Comparison of ENCODE assay signal across 8 mouse cellular contexts in the genomic region with DNA sequence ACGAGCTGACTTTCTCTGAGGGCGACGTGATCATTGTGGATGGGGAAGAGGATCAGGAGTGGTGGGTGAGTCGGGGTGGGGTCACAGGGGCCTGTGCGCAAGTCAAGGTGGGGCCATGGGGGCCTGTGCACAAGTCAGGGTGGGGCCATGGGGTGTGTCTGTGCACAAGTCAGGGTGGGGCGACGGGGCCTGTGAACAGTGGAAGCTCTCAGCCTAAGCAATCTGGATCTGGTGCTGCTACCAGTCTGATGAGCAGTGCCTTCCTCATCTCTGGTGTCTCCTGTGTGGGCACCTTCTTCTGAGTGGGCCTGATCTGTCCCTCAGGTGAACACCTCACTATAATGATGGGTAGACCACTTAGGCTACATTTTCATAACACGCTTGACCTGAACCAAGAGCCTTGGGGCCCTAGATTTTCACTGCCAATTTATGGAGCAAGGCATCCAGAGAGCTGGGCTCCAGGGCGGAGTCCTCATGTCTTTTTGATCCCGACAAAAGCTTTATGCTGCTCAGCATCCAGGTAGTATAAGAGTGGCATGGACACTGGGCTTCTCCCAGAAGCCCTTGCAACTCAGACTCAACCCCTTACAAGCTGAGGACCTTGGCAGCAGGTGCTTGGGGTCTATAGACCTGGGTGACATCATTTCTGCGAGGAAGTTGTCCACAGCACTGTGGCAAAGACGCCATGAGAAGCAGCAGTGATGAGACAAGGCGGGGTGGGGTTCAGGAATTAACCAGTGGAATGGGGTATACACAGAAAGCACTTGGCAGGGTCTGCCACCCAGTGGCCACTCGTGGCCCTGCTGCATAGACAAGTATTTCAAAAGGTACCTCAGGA. TPM values are rescaled to one million over a fixed set of nuclear protein-coding genes. Genes with fewer than 3 reads are reported as not detected.
DNase-seq lines count a peak whose midpoint lies in the region; ATAC-seq and TF ChIP-seq lines count a peak whose summit lies in the region.

No protein-coding gene starts in this region.

- no peaks in the 10 kb centered on the region for H3K4me1 ChIP-seq in bone marrow, adult 2 months (ENCODE audit: control insufficient read depth, insufficient read depth, low read length)
- H3K4me1 ChIP-seq in forebrain, embryonic 10.5 days, result no peaks in the 10 kb centered on the region
- peaks cover 6% of the 10 kb centered on the region; the same call in 1 of the 2 replicates for H3K4me1 ChIP-seq in heart, embryonic 12.5 days (replicated peaks)
- peaks cover 5% of the 10 kb centered on the region for H3K4me1 ChIP-seq in kidney, embryonic 16.5 days (ENCODE audit: insufficient read depth, low read length)
- H3K4me1 ChIP-seq in limb, embryonic 15.5 days, result no peaks in the 10 kb centered on the region
- no peaks in the 10 kb centered on the region for H3K4me1 ChIP-seq in midbrain, embryonic 16.5 days (ENCODE audit: control insufficient read depth, insufficient read depth, low read length)
- H3K4me1 ChIP-seq in testis, adult 2 months (ENCODE audit: control insufficient read depth, insufficient read depth, low read length), result no peaks in the 10 kb centered on the region

- ATAC-seq in heart, embryonic 12.5 days (ENCODE audit: insufficient number of reproducible peaks, low FRiP score), result peak; percentile 58
- ATAC-seq in kidney, embryonic 16.5 days (ENCODE audit: low FRiP score, low TSS enrichment), result peak; percentile 74
- peak; percentile 37; the same call in 1 of the 2 replicates for ATAC-seq in limb, embryonic 15.5 days (ENCODE audit: insufficient number of reproducible peaks, low FRiP score, low TSS enrichment, low read depth)
- ATAC-seq in midbrain, embryonic 16.5 days, result peak; percentile 90

- TF ChIP-seq POLR2A in bone marrow, adult 2 months (IDR thresholded peaks at IDR 0.05; ENCODE audit: borderline replicate concordance, control insufficient read depth, low read depth, low read length), result no peak
- TF ChIP-seq POLR2A in testis, adult 2 months (IDR thresholded peaks at IDR 0.05; ENCODE audit: control insufficient read depth, low read depth, low read length), result no peak

- H3K4me2 ChIP-seq in heart, embryonic 12.5 days, result no peak overlapping the region
- no peak overlapping the region for H3K4me2 ChIP-seq in kidney, embryonic 16.5 days (replicated peaks; ENCODE audit: low read depth, low read length)
- no peak overlapping the region for H3K4me2 ChIP-seq in limb, embryonic 15.5 days
- H3K4me2 ChIP-seq in midbrain, embryonic 16.5 days (ENCODE audit: low read length), result no peak overlapping the region

- no peak overlapping the region for H3K9ac ChIP-seq in heart, embryonic 12.5 days
- no peak overlapping the region for H3K9ac ChIP-seq in kidney, embryonic 16.5 days (replicated peaks; ENCODE audit: low read length)
- no peak overlapping the region for H3K9ac ChIP-seq in limb, embryonic 15.5 days
- H3K9ac ChIP-seq in midbrain, embryonic 16.5 days (ENCODE audit: low read depth, low read length), result no peak overlapping the region

- peak; percentile 53 for DNase-seq in CD4-positive, CD25-positive, alpha-beta regulatory T cell, adult 2 months (ENCODE audit: low read depth, low spot score)
- peak; percentile 30 for DNase-seq in forebrain, embryonic 10.5 days (ENCODE audit: extremely low spot score, low spot score)

- no peak overlapping the region for H3K27ac ChIP-seq in bone marrow, adult 2 months (ENCODE audit: control insufficient read depth, insufficient read depth, low read depth, low read length, poor library complexity)
- no peak overlapping the region for H3K27ac ChIP-seq in forebrain, embryonic 10.5 days
- no peak overlapping the region for H3K27ac ChIP-seq in heart, embryonic 12.5 days (ENCODE audit: poor library complexity, severe bottlenecking)
- H3K27ac ChIP-seq in kidney, embryonic 16.5 days (ENCODE audit: low read length), result no peak overlapping the region
- no peak overlapping the region for H3K27ac ChIP-seq in limb, embryonic 15.5 days
- no peak overlapping the region for H3K27ac ChIP-seq in midbrain, embryonic 16.5 days (ENCODE audit: low read length)
- H3K27ac ChIP-seq in testis, adult 2 months (ENCODE audit: control insufficient read depth, insufficient read depth, low read depth, low read length), result no peak overlapping the region

- WGBS in bone marrow, adult 2 months, result 69% methylated on average over 14 of the region's 14 CpGs
- WGBS in forebrain, embryonic 10.5 days, result 78% methylated on average over 14 of the region's 14 CpGs
- 73% methylated on average over 14 of the region's 14 CpGs for WGBS in heart, embryonic 12.5 days
- 78% methylated on average over 14 of the region's 14 CpGs for WGBS in kidney, embryonic 16.5 days
- 74% methylated on average over 14 of the region's 14 CpGs for WGBS in limb, embryonic 15.5 days
- WGBS in midbrain, embryonic 16.5 days, result 77% methylated on average over 14 of the region's 14 CpGs

- no peaks in the 10 kb centered on the region for H3K9me3 ChIP-seq in forebrain, embryonic 10.5 days
- H3K9me3 ChIP-seq in heart, embryonic 12.5 days (replicated peaks), result no peaks in the 10 kb centered on the region
- no peaks in the 10 kb centered on the region for H3K9me3 ChIP-seq in kidney, embryonic 16.5 days (ENCODE audit: low read length)
- no peaks in the 10 kb centered on the region for H3K9me3 ChIP-seq in limb, embryonic 15.5 days
- no peaks in the 10 kb centered on the region for H3K9me3 ChIP-seq in midbrain, embryonic 16.5 days (replicated peaks; ENCODE audit: control insufficient read depth, low read length, poor library complexity, severe bottlenecking)

- no peak overlapping the region for H3K4me3 ChIP-seq in bone marrow, adult 2 months (replicated peaks; ENCODE audit: control insufficient read depth, low read depth, low read length)
- no peak overlapping the region for H3K4me3 ChIP-seq in forebrain, embryonic 10.5 days
- no peak overlapping the region for H3K4me3 ChIP-seq in heart, embryonic 12.5 days
- H3K4me3 ChIP-seq in kidney, embryonic 16.5 days (ENCODE audit: low read length), result no peak overlapping the region
- H3K4me3 ChIP-seq in limb, embryonic 15.5 days, result no peak overlapping the region
- H3K4me3 ChIP-seq in midbrain, embryonic 16.5 days (ENCODE audit: low read depth, low read length), result no peak overlapping the region
- H3K4me3 ChIP-seq in testis, adult 2 months (ENCODE audit: control insufficient read depth, low read depth, low read length), result no peak overlapping the region

- TF ChIP-seq CTCF in bone marrow, adult 2 months (IDR thresholded peaks at IDR 0.05; ENCODE audit: control insufficient read depth, insufficient read depth, low read length), result peak; percentile 70
- TF ChIP-seq CTCF in testis, adult 2 months (IDR thresholded peaks at IDR 0.05; ENCODE audit: control insufficient read depth, insufficient read depth, insufficient replicate concordance, low read depth, low read length), result peak; percentile 53; the same call in 1 of the 2 replicates

- no peaks in the 10 kb centered on the region for H3K27me3 ChIP-seq in forebrain, embryonic 10.5 days (ENCODE audit: poor library complexity, severe bottlenecking)
- no peaks in the 10 kb centered on the region for H3K27me3 ChIP-seq in heart, embryonic 12.5 days (replicated peaks)
- no peaks in the 10 kb centered on the region for H3K27me3 ChIP-seq in kidney, embryonic 16.5 days (ENCODE audit: insufficient read depth, low read length)
- H3K27me3 ChIP-seq in limb, embryonic 15.5 days, result no peaks in the 10 kb centered on the region
- no peaks in the 10 kb centered on the region for H3K27me3 ChIP-seq in midbrain, embryonic 16.5 days (ENCODE audit: control insufficient read depth, insufficient read depth, low read depth, low read length)
- no peaks in the 10 kb centered on the region for H3K27me3 ChIP-seq in testis, adult 2 months (ENCODE audit: control insufficient read depth, insufficient read depth, low read length)

- peaks cover 100% of the 10 kb centered on the region for H3K36me3 ChIP-seq in forebrain, embryonic 10.5 days (replicated peaks)
- H3K36me3 ChIP-seq in heart, embryonic 12.5 days, result peaks cover 64% of the 10 kb centered on the region
- peaks cover 54% of the 10 kb centered on the region for H3K36me3 ChIP-seq in kidney, embryonic 16.5 days (ENCODE audit: insufficient read depth, low read length)
- peaks cover 52% of the 10 kb centered on the region for H3K36me3 ChIP-seq in limb, embryonic 15.5 days
- H3K36me3 ChIP-seq in midbrain, embryonic 16.5 days (ENCODE audit: control insufficient read depth, insufficient read depth, low read length), result peaks cover 18% of the 10 kb centered on the region
- H3K36me3 ChIP-seq in testis, adult 2 months (ENCODE audit: control insufficient read depth, insufficient read depth, low read length), result no peaks in the 10 kb centered on the region; the same call in 1 of the 2 replicates

RNA-seq across cellular contexts. Expression of a gene that starts 19.0 kb away (rescaled TPM):
- polyA plus RNA-seq in bone marrow, adult 2 months (2011; ENCODE audit: insufficient read depth, insufficient read length, low replicate concordance, missing spikeins), result 22.2 and 89.6 TPM in 2 replicates
- 139 and 149 TPM in 2 replicates for polyA plus RNA-seq in forebrain, embryonic 10.5 days (2016; fragmentation: Nextera tagmentation; extraction: Ambion mirVana)
- 74.3 and 76.3 TPM in 2 replicates for polyA plus RNA-seq in heart, embryonic 12.5 days (2016; fragmentation: Nextera tagmentation; extraction: Ambion mirVana)
- polyA plus RNA-seq in kidney, embryonic 16.5 days (2015; fragmentation: Nextera tagmentation; extraction: Ambion mirVana), result 118 and 123 TPM in 2 replicates
- 91.0 and 96.0 TPM in 2 replicates for polyA plus RNA-seq in limb, embryonic 15.5 days (2015; fragmentation: Nextera tagmentation; extraction: Ambion mirVana)
- 89.5 and 91.3 TPM in 2 replicates for polyA plus RNA-seq in midbrain, embryonic 16.5 days (2015; fragmentation: Nextera tagmentation; extraction: Ambion mirVana)
- 21.1 and 21.6 TPM in 2 replicates for polyA plus RNA-seq in testis, adult 2 months (2012; rRNA removed)

RNA-seq across cellular contexts. Expression of a gene that starts 19.9 kb away (rescaled TPM):
- polyA plus RNA-seq in bone marrow, adult 2 months (2011; ENCODE audit: insufficient read depth, insufficient read length, low replicate concordance, missing spikeins), result 23.9 and 45.6 TPM in 2 replicates
- polyA plus RNA-seq in forebrain, embryonic 10.5 days (2016; fragmentation: Nextera tagmentation; extraction: Ambion mirVana), result 38.7 and 44.2 TPM in 2 replicates
- 31.4 and 31.9 TPM in 2 replicates for polyA plus RNA-seq in heart, embryonic 12.5 days (2016; fragmentation: Nextera tagmentation; extraction: Ambion mirVana)
- polyA plus RNA-seq in kidney, embryonic 16.5 days (2015; fragmentation: Nextera tagmentation; extraction: Ambion mirVana), result 46.4 and 46.9 TPM in 2 replicates
- 49.3 and 50.8 TPM in 2 replicates for polyA plus RNA-seq in limb, embryonic 15.5 days (2015; fragmentation: Nextera tagmentation; extraction: Ambion mirVana)
- 32.4 and 35.0 TPM in 2 replicates for polyA plus RNA-seq in midbrain, embryonic 16.5 days (2015; fragmentation: Nextera tagmentation; extraction: Ambion mirVana)
- polyA plus RNA-seq in testis, adult 2 months (2012; rRNA removed), result 135 and 139 TPM in 2 replicates

RNA-seq across cellular contexts. Expression of a gene that starts 50.0 kb away (rescaled TPM):
- 17.8 and 22.1 TPM in 2 replicates for polyA plus RNA-seq in bone marrow, adult 2 months (2011; ENCODE audit: insufficient read depth, insufficient read length, low replicate concordance, missing spikeins)
- 44.5 and 48.9 TPM in 2 replicates for polyA plus RNA-seq in forebrain, embryonic 10.5 days (2016; fragmentation: Nextera tagmentation; extraction: Ambion mirVana)
- polyA plus RNA-seq in heart, embryonic 12.5 days (2016; fragmentation: Nextera tagmentation; extraction: Ambion mirVana), result 37.3 and 39.0 TPM in 2 replicates
- polyA plus RNA-seq in kidney, embryonic 16.5 days (2015; fragmentation: Nextera tagmentation; extraction: Ambion mirVana), result 92.3 and 92.6 TPM in 2 replicates
- 40.2 and 43.8 TPM in 2 replicates for polyA plus RNA-seq in limb, embryonic 15.5 days (2015; fragmentation: Nextera tagmentation; extraction: Ambion mirVana)
- polyA plus RNA-seq in midbrain, embryonic 16.5 days (2015; fragmentation: Nextera tagmentation; extraction: Ambion mirVana), result 29.2 and 32.5 TPM in 2 replicates
- 18.2 and 18.3 TPM in 2 replicates for polyA plus RNA-seq in testis, adult 2 months (2012; rRNA removed)

Comparison
In these comparisons a context has a peak if more than half of its experiments do, and no peak if none do; other contexts are left out.
1. ATAC-seq: peak in every context shown above with its lines; median percentile 90 in midbrain, embryonic 16.5 days; 74 in kidney, embryonic 16.5 days; 58 in heart, embryonic 12.5 days; 37 in limb, embryonic 15.5 days.